Mouse (Mus musculus): ENCODE measurements around the gene Lcmt2. TPM values are rescaled to one million over a fixed set of nuclear protein-coding genes. Genes with fewer than 3 reads are reported as not detected.

The Lcmt2 gene
- total and polyA plus RNA-seq, 3 experiments, result 6.2 to 11.5 (median 10.8) TPM

DNA sequence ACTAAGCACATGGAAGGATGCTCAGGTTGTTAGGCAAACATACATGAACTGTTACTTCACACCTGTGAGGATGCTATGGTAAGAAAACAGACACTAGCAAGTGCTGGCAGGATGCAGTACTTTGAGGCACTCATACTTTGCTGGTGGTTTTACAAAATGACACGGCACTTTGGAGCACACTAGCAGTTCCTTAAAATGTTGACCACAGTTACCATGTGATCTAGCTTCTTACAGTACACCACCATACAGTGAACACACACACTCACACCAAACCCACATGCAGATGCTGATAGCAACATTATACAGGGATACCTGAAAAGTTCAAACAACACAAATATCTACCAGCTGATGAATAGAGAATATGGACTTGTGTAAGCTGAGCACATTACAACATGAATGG, 57.8 kb downstream of the Lcmt2 start:
- Histone ChIP-seq H3K27me3 (ENCODE audit: control insufficient read depth, insufficient read depth, low read length) (no peaks in the 10 kb centered on the region), H3K4me1 (ENCODE audit: control insufficient read depth, insufficient read depth, low read length) (no peaks in the 10 kb centered on the region), H3K9ac (ENCODE audit: low read depth, low read length) (no peak overlapping the region), H3K27ac (no peak overlapping the region), H3K36me3 (ENCODE audit: control insufficient read depth, insufficient read depth, low read length) (no peaks in the 10 kb centered on the region), H3K4me3 (no peak overlapping the region), H3K79me2 (replicated peaks; ENCODE audit: control insufficient read depth, insufficient read depth, low read length) (no peaks in the 10 kb centered on the region)
- intact Hi-C loops (cut with DNase I), result no loop called here
- WGBS, result 81% methylated on average over 1 of the region's 1 CpGs
- DNase-seq, result no peak
- TF ChIP-seq POLR2A (IDR thresholded peaks at IDR 0.05; ENCODE audit: insufficient read depth, low read depth, low read length) (no peak), CTCF (IDR thresholded peaks at IDR 0.05) (no peak), EP300 (IDR thresholded peaks at IDR 0.05; ENCODE audit: insufficient read depth, low read depth, low read length) (no peak)

Other genes with a start within 250 kb of the Lcmt2 start
- gene Ubr1, start 169.9 kb downstream of the Lcmt2 start, total RNA-seq (2021), result 10 to 100 TPM; 20.2 to 20.3 TPM
- 18.1 and 28.8 TPM in 2 replicates for gene Ubr1, start 169.9 kb downstream of the Lcmt2 start, polyA plus RNA-seq (2012; rRNA removed)
- 1 to 10 TPM; 3.1 to 3.6 TPM for gene Tmem62, start 163.6 kb downstream of the Lcmt2 start, total RNA-seq (2021)
- 5.1 and 8.2 TPM in 2 replicates for gene Tmem62, start 163.6 kb downstream of the Lcmt2 start, polyA plus RNA-seq (2012; rRNA removed)
- 10 to 100 TPM; 27.8 to 44.4 TPM for gene Ccndbp1, start 132.2 kb downstream of the Lcmt2 start, total RNA-seq (2021)
- gene Ccndbp1, start 132.2 kb downstream of the Lcmt2 start, polyA plus RNA-seq (2012; rRNA removed), result 29.7 and 37.6 TPM in 2 replicates
- gene Epb42, start 103.6 kb downstream of the Lcmt2 start, total RNA-seq (2021), result under 1 TPM in 1 of 2 experiments, not detected in 1; 0.09 TPM
- 0.12 and 0.41 TPM in 2 replicates for gene Epb42, start 103.6 kb downstream of the Lcmt2 start, polyA plus RNA-seq (2012; rRNA removed)
- gene Tgm5, start 54.8 kb downstream of the Lcmt2 start, total RNA-seq (2021), result not detected
- gene Tgm5, start 54.8 kb downstream of the Lcmt2 start, polyA plus RNA-seq (2012; rRNA removed), result 0.04 TPM in 1 of 2 replicates, not detected in the other
- not detected for gene Tgm7, start 30.9 kb downstream of the Lcmt2 start, total RNA-seq (2021)
- 0.04 TPM in 1 of 2 replicates, not detected in the other for gene Tgm7, start 30.9 kb downstream of the Lcmt2 start, polyA plus RNA-seq (2012; rRNA removed)
- 1 to 10 TPM; 8.6 to 9.1 TPM for gene Adal, start 225 bp downstream of the Lcmt2 start, total RNA-seq (2021)
- gene Adal, start 225 bp downstream of the Lcmt2 start, polyA plus RNA-seq (2012; rRNA removed), result 4.6 and 11.1 TPM in 2 replicates
- 10 to 100 TPM; 13.7 to 14.3 TPM for gene Tubgcp4, start 30.0 kb upstream of the Lcmt2 start, total RNA-seq (2021)
- 18.5 and 22.8 TPM in 2 replicates for gene Tubgcp4, start 30.0 kb upstream of the Lcmt2 start, polyA plus RNA-seq (2012; rRNA removed)
- 1 to 10 TPM; 5.2 to 6.4 TPM for gene Zscan29, start 30.5 kb upstream of the Lcmt2 start, total RNA-seq (2021)
- gene Zscan29, start 30.5 kb upstream of the Lcmt2 start, polyA plus RNA-seq (2012; rRNA removed), result 2.0 and 2.3 TPM in 2 replicates
- 10 to 100 TPM; 28.3 to 29.4 TPM for gene Trp53bp1, start 130.8 kb upstream of the Lcmt2 start, total RNA-seq (2021)
- 13.0 and 25.6 TPM in 2 replicates for gene Trp53bp1, start 130.8 kb upstream of the Lcmt2 start, polyA plus RNA-seq (2012; rRNA removed)
- gene Map1a, start 148.9 kb upstream of the Lcmt2 start, total RNA-seq (2021), result 1 to 10 TPM; 4.4 to 5.8 TPM
- 3.1 and 4.3 TPM in 2 replicates for gene Map1a, start 148.9 kb upstream of the Lcmt2 start, polyA plus RNA-seq (2012; rRNA removed)
- 10 to 100 TPM; 85.1 to 93.6 TPM for gene Ppip5k1, start 214.7 kb upstream of the Lcmt2 start, total RNA-seq (2021)
- gene Ppip5k1, start 214.7 kb upstream of the Lcmt2 start, polyA plus RNA-seq (2012; rRNA removed), result 44.3 and 65.0 TPM in 2 replicates
- 1 to 10 TPM; 1.0 to 2.1 TPM for gene Ckmt1, start 217.1 kb upstream of the Lcmt2 start, total RNA-seq (2021)
- 4.7 and 5.3 TPM in 2 replicates for gene Ckmt1, start 217.1 kb upstream of the Lcmt2 start, polyA plus RNA-seq (2012; rRNA removed)
- not detected for gene Strc, start 246.5 kb upstream of the Lcmt2 start, total RNA-seq (2021)
- 0.09 and 0.10 TPM in 2 replicates for gene Strc, start 246.5 kb upstream of the Lcmt2 start, polyA plus RNA-seq (2012; rRNA removed)

Measured in heart, adult 2 months (tissue).